Mouse (Mus musculus): ENCODE results near the gene Aldh4a1. TPM values are rescaled to one million over a fixed set of nuclear protein-coding genes. Genes with fewer than 3 reads are reported as not detected.

Aldh4a1 gene
- polyA plus RNA-seq, 1 experiment from 2014 or later = 31.1 TPM

DNA sequence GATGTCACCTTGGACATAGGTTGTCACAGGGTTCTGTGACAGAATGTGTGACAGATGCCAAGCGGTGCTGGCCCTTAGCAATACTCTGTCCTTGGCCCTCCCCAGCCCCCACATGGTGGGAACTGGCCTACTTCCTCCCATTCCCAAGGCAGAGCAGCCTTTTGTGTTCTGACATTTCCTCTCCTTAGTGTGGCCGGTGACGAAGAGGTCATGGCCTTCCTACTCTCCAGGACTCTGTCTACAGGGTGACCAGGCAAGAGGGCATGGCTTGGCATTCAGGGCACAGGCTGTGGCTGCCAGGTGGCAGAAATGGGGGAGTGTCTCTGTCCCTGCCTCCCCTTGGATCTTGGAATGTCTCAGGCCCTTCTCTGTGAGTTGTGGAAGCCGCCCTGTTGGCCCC lies 35.3 kb upstream of the Aldh4a1 start:
- peaks cover 3% of the 10 kb centered on the region; the same call in 1 of the 2 replicates for H3K4me1 ChIP-seq (replicated peaks; ENCODE audit: control insufficient read depth, insufficient read depth, low read length)
- H3K36me3 ChIP-seq (ENCODE audit: control insufficient read depth, insufficient read depth) = no peaks in the 10 kb centered on the region
- ATAC-seq = no peak
- no peak overlapping the region for H3K4me3 ChIP-seq (replicated peaks; ENCODE audit: low read length)
- H3K9me3 ChIP-seq (ENCODE audit: control insufficient read depth, low read length) = no peaks in the 10 kb centered on the region
- H3K27ac ChIP-seq (ENCODE audit: low read length) = no peak overlapping the region
- H3K9ac ChIP-seq (replicated peaks; ENCODE audit: low read depth, low read length) = no peak overlapping the region
- H3K4me2 ChIP-seq (ENCODE audit: low read length) = no peak overlapping the region
- 75% methylated on average over 4 of the region's 4 CpGs for WGBS
- H3K27me3 ChIP-seq (replicated peaks; ENCODE audit: control insufficient read depth, insufficient read depth, low read length) = no peaks in the 10 kb centered on the region

DNA sequence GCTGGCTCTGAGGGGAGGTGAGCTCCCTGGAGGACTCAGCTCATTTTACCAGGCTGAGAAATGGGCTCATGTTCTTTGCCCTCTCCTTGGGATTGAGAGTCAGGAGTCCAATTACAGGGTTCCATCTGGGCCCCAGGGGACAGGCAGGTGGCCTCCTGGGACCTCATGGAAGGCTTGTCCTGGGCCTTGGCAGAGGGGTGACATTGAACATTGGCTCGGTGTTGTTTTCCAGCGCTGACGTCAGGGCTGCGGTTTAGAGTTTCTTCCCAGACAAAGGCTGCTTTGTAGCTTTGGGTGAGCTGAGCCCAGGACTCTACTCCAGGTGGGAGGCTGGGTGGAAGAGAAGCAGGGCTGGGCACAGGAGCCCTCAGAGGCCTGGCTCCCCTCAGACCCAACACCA lies 34.9 kb upstream of the Aldh4a1 start:
- Histone ChIP-seq H3K4me1 (replicated peaks; ENCODE audit: control insufficient read depth, insufficient read depth, low read length) (peaks cover 3% of the 10 kb centered on the region; the same call in 1 of the 2 replicates), H3K27me3 (replicated peaks; ENCODE audit: control insufficient read depth, insufficient read depth, low read length) (no peaks in the 10 kb centered on the region), H3K27ac (ENCODE audit: low read length) (no peak overlapping the region), H3K4me3 (replicated peaks; ENCODE audit: low read length) (no peak overlapping the region), H3K4me2 (ENCODE audit: low read length) (no peak overlapping the region), H3K36me3 (ENCODE audit: control insufficient read depth, insufficient read depth) (no peaks in the 10 kb centered on the region), H3K9me3 (ENCODE audit: control insufficient read depth, low read length) (no peaks in the 10 kb centered on the region), H3K9ac (replicated peaks; ENCODE audit: low read depth, low read length) (no peak overlapping the region)
- WGBS = 76% methylated on average over 4 of the region's 4 CpGs
- ATAC-seq = no peak

DNA sequence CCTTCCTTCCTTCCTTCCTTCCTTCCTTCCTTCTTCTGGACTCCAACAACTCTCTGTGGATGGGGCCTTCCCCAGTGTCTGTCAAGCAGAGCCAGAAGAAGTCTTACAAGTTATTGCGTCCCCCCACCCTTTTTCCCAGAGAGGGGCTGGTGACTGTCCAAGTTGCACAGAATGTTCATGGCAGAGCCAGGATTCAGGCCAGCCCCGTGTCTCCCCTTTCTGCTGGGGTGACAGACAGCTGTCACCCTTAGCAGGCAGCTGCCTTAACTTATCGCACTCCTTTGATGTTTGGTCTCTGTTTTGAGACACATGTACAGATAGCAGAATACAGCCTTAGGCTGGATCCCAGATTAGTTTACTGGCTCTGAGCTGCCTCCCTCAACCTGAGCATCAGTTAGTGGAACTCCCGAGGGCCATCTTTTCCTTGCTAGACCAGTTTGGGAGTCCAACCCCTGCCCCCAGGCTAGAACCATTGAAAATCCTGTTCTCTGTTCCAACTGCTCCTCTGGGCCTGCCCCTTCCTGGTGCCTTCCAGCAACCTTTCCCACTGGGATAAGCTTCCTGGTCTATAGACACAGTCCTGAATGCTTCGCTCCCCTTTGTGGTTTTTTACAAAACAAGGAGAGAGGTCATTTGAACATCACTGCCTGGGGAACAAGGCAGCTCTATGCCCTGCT lies 33.2 kb upstream of the Aldh4a1 start:
- H3K4me1 ChIP-seq (replicated peaks; ENCODE audit: control insufficient read depth, insufficient read depth, low read length) = peaks cover 3% of the 10 kb centered on the region; the same call in 1 of the 2 replicates
- 54% methylated on average over 5 of the region's 5 CpGs for WGBS

DNA sequence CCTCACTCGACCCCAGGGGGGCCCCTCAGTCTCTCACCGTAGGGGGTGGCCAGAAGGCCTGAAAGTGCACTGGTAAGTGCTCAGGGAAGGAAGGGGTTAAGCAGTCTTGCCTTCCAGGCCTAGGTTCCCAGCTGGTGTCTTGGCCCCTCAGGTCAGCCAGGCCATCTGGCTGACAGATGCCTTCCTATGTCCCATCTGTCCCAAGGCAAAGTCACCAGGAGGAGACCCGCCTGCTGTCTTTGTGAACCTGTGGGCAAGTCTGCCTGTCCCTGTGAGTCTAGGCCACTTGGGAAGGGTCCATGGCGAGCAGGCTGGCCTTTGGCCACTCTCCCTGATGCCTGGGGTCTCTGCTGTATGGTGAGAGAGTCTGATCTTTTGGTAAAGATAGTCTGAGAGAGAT lies 32.2 kb upstream of the Aldh4a1 start:
- H3K27me3 ChIP-seq (replicated peaks; ENCODE audit: control insufficient read depth, insufficient read depth, low read length) = no peaks in the 10 kb centered on the region
- H3K4me3 ChIP-seq (replicated peaks; ENCODE audit: low read length) = no peak overlapping the region
- H3K9ac ChIP-seq (replicated peaks; ENCODE audit: low read depth, low read length) = no peak overlapping the region
- H3K4me1 ChIP-seq (replicated peaks; ENCODE audit: control insufficient read depth, insufficient read depth, low read length) = peaks cover 3% of the 10 kb centered on the region; the same call in 1 of the 2 replicates
- no peak for ATAC-seq
- 41% methylated on average over 4 of the region's 4 CpGs for WGBS
- no peaks in the 10 kb centered on the region for H3K36me3 ChIP-seq (ENCODE audit: control insufficient read depth, insufficient read depth)
- H3K4me2 ChIP-seq (ENCODE audit: low read length) = no peak overlapping the region
- no peak overlapping the region for H3K27ac ChIP-seq (ENCODE audit: low read length)
- H3K9me3 ChIP-seq (ENCODE audit: control insufficient read depth, low read length) = no peaks in the 10 kb centered on the region

More for the DNA sequence above, 33.2 kb upstream of the Aldh4a1 start:
- Histone ChIP-seq H3K4me3 (replicated peaks; ENCODE audit: low read length) (no peak overlapping the region), H3K27me3 (replicated peaks; ENCODE audit: control insufficient read depth, insufficient read depth, low read length) (no peaks in the 10 kb centered on the region), H3K27ac (ENCODE audit: low read length) (no peak overlapping the region), H3K36me3 (ENCODE audit: control insufficient read depth, insufficient read depth) (no peaks in the 10 kb centered on the region), H3K9ac (replicated peaks; ENCODE audit: low read depth, low read length) (no peak overlapping the region), H3K4me2 (ENCODE audit: low read length) (no peak overlapping the region), H3K9me3 (ENCODE audit: control insufficient read depth, low read length) (no peaks in the 10 kb centered on the region)
- ATAC-seq = no peak

DNA sequence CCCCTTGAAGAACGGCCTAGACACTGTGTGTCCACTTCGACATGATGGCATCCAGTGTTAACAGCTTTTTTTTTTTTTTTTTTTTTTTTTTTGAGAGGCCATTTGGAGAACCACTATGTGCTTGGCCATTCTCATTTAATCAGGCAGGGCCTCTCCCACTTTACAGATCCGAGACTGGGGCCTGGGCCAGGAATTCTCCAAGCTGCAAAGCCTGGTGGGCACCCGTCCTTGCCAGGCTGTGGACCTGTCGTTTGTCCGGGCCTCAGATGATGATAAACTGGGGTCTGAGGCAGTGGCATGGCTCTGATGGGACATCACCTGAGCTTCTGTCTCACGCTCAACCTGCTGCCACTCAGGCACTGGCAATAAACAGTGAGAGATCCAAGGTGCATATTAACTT lies 29.8 kb upstream of the Aldh4a1 start:
- Histone ChIP-seq H3K4me2 (ENCODE audit: low read length) (no peak overlapping the region), H3K27ac (ENCODE audit: low read length) (no peak overlapping the region), H3K27me3 (replicated peaks; ENCODE audit: control insufficient read depth, insufficient read depth, low read length) (no peaks in the 10 kb centered on the region), H3K9ac (replicated peaks; ENCODE audit: low read depth, low read length) (no peak overlapping the region), H3K4me3 (replicated peaks; ENCODE audit: low read length) (no peak overlapping the region), H3K9me3 (ENCODE audit: control insufficient read depth, low read length) (no peaks in the 10 kb centered on the region), H3K36me3 (ENCODE audit: control insufficient read depth, insufficient read depth) (no peaks in the 10 kb centered on the region), H3K4me1 (replicated peaks; ENCODE audit: control insufficient read depth, insufficient read depth, low read length) (peaks cover 23% of the 10 kb centered on the region)
- 70% methylated on average over 7 of the region's 7 CpGs for WGBS
- ATAC-seq = no peak

DNA sequence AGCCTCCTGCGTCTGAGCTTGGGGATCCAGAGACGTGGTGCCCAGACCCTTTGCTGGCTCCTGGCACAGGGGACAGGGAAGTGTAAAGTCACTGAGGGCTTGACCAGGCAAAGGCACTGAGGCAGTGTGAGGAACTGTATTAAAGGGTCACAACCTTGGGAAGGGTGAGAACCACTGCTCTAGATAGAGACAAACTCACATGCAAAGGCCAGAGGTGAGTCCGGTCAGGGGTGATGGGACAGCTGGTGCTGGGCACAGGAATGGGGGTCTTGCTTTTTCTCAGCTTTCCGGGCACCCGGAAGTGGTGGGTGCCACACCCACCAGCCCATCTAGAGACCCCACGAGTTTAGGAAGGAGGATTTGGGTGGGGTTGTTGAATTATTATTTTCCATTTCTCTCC lies 29.3 kb upstream of the Aldh4a1 start:
- ATAC-seq = no peak
- WGBS = 64% methylated on average over 6 of the region's 6 CpGs

DNA sequence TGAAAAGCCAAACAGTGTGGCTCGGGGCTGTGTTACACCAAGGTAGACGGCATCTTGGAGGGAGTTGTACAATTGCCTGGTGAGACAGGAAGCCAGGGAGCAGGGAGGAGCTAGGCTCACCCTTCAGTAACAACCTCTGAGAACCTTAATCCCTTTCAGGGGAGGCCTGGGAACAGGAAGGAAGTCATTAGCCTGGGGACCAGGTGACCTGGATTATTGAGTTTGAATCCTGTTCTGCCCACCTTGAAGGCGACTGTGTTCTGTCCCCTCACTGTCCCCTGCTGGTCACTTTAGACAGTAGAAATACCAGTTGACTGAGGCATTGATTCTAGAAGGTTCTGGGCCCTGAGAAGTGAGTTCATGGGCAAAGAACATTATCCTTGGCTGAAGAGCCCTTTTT lies 28.6 kb upstream of the Aldh4a1 start:
- no peak overlapping the region for H3K27ac ChIP-seq (ENCODE audit: low read length)
- H3K9me3 ChIP-seq (ENCODE audit: control insufficient read depth, low read length) = no peaks in the 10 kb centered on the region
- no peaks in the 10 kb centered on the region for H3K27me3 ChIP-seq (replicated peaks; ENCODE audit: control insufficient read depth, insufficient read depth, low read length)
- H3K4me1 ChIP-seq (replicated peaks; ENCODE audit: control insufficient read depth, insufficient read depth, low read length) = peaks cover 32% of the 10 kb centered on the region
- H3K36me3 ChIP-seq (ENCODE audit: control insufficient read depth, insufficient read depth) = no peaks in the 10 kb centered on the region
- H3K4me2 ChIP-seq (ENCODE audit: low read length) = no peak overlapping the region
- WGBS = 33% methylated on average over 3 of the region's 3 CpGs
- no peak overlapping the region for H3K4me3 ChIP-seq (replicated peaks; ENCODE audit: low read length)
- no peak for ATAC-seq
- H3K9ac ChIP-seq (replicated peaks; ENCODE audit: low read depth, low read length) = no peak overlapping the region

More for the DNA sequence above, 29.3 kb upstream of the Aldh4a1 start:
- Histone ChIP-seq H3K4me1 (replicated peaks; ENCODE audit: control insufficient read depth, insufficient read depth, low read length) (peaks cover 25% of the 10 kb centered on the region), H3K4me2 (ENCODE audit: low read length) (no peak overlapping the region), H3K27me3 (replicated peaks; ENCODE audit: control insufficient read depth, insufficient read depth, low read length) (no peaks in the 10 kb centered on the region), H3K27ac (ENCODE audit: low read length) (no peak overlapping the region), H3K9ac (replicated peaks; ENCODE audit: low read depth, low read length) (no peak overlapping the region), H3K36me3 (ENCODE audit: control insufficient read depth, insufficient read depth) (no peaks in the 10 kb centered on the region), H3K9me3 (ENCODE audit: control insufficient read depth, low read length) (no peaks in the 10 kb centered on the region), H3K4me3 (replicated peaks; ENCODE audit: low read length) (no peak overlapping the region)

DNA sequence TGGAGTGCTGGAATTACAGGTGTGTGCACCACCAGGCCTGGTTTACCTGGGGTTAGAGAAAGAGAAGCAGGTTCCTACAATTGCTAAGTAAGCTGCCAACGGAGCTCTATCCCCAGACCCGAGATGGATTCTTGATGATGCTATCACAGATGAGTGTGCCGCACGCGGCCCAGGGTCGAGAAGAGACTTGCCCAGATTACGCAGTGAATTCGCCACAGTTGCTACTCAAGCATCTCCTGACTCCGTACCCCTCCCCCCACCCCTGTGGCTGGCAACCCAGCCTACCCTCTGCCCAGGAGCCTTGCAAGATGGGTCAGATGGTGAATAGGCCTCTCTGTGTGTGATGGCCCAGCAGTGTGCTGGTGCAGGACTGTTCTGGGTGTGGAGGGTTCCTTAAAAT lies 26.0 kb upstream of the Aldh4a1 start:
- Histone ChIP-seq H3K4me1 (replicated peaks; ENCODE audit: control insufficient read depth, insufficient read depth, low read length) (peaks cover 32% of the 10 kb centered on the region), H3K27ac (ENCODE audit: low read length) (no peak overlapping the region)
- ATAC-seq = peak; percentile 29; the same call in 1 of the 2 replicates

DNA sequence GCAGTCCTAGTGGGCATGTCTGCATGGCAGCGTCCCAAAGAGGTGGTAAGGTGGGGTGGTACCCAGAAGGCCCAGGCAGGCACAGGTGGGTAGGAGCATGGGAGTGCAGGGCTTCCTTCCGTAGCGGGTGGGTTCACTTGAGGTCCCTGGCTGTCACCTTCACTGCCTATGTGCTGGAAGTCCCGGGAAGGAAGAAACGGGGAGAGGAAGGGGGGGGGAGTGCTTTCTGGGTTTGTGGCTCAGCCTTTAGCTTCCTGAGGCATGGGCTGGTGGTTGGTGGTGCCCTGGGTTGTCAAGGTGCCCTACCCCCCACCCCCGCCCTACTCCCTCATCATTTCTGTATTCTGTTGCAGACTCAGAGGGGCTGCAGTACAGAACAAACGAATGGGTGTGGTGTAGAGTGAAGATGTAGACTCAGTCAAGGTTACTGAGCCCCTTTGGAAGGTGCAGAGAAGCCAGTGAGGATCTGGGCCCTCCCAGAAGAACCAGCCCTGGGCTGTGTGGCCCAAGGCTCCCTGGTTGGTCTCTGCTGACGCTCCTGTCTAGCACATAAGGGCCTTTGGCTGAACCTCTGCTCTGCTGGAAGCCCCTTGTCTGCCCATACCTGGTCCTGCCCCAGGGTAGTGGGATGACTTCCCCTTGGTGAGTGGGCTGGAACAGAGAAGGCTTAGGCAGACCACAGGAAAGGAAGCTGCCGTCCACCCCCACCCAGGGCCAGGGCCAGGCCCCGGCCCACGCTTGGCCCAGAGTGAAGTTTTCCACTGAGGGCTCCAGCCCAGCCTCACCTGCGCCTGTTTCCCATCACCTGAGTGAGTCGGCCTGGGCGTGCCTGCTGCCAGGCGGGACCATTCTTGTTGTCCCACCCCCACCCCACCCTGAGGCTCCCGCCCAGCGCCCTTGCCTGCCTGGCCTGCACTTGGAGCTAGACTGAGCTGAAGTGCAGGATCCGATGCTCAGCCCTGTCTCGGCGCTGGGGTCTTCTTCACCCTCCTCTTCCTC lies 25.1 kb upstream of the Aldh4a1 start:
- no peak overlapping the region for H3K4me2 ChIP-seq (ENCODE audit: low read length)
- H3K9me3 ChIP-seq (ENCODE audit: control insufficient read depth, low read length) = no peaks in the 10 kb centered on the region
- no peaks in the 10 kb centered on the region for H3K36me3 ChIP-seq (ENCODE audit: control insufficient read depth, insufficient read depth)
- H3K9ac ChIP-seq (replicated peaks; ENCODE audit: low read depth, low read length) = no peak overlapping the region
- ATAC-seq = peak; percentile 19; the same call in 1 of the 2 replicates
- no peak overlapping the region for H3K4me3 ChIP-seq (replicated peaks; ENCODE audit: low read length)
- no peak overlapping the region for H3K27ac ChIP-seq (ENCODE audit: low read length)
- 66% methylated on average over 20 of the region's 20 CpGs for WGBS
- H3K27me3 ChIP-seq (replicated peaks; ENCODE audit: control insufficient read depth, insufficient read depth, low read length) = no peaks in the 10 kb centered on the region
- peaks cover 32% of the 10 kb centered on the region for H3K4me1 ChIP-seq (replicated peaks; ENCODE audit: control insufficient read depth, insufficient read depth, low read length)

More for the DNA sequence above, 26.0 kb upstream of the Aldh4a1 start:
- H3K4me2 ChIP-seq (ENCODE audit: low read length) = no peak overlapping the region
- no peaks in the 10 kb centered on the region for H3K9me3 ChIP-seq (ENCODE audit: control insufficient read depth, low read length)
- 33% methylated on average over 9 of the region's 9 CpGs for WGBS
- no peaks in the 10 kb centered on the region for H3K36me3 ChIP-seq (ENCODE audit: control insufficient read depth, insufficient read depth)
- no peaks in the 10 kb centered on the region for H3K27me3 ChIP-seq (replicated peaks; ENCODE audit: control insufficient read depth, insufficient read depth, low read length)
- H3K4me3 ChIP-seq (replicated peaks; ENCODE audit: low read length) = no peak overlapping the region
- H3K9ac ChIP-seq (replicated peaks; ENCODE audit: low read depth, low read length) = no peak overlapping the region

Measured in forebrain, embryonic 16.5 days (tissue).